Mouse (Mus musculus): ENCODE data around the gene Susd4. TPM values are rescaled to one million over a fixed set of nuclear protein-coding genes. Genes with fewer than 3 reads are reported as not detected.

Susd4 gene
- polyA plus RNA-seq, 1 experiment from 2014 or later = 30.0 TPM

GRCm38 (mm10) chr1:182797048-182797447 lies 33.4 kb downstream of the Susd4 start:
- Histone ChIP-seq H3K9me3 (ENCODE audit: control insufficient read depth, low read length) (no peaks in the 10 kb centered on the region), H3K36me3 (ENCODE audit: control insufficient read depth, insufficient read depth, low read length) (no peaks in the 10 kb centered on the region), H3K4me1 (ENCODE audit: control insufficient read depth, insufficient read depth, low read length) (no peaks in the 10 kb centered on the region), H3K9ac (ENCODE audit: low read length) (no peak overlapping the region), H3K27me3 (ENCODE audit: control insufficient read depth, insufficient read depth, low read length) (no peaks in the 10 kb centered on the region), H3K27ac (ENCODE audit: low read depth, low read length) (no peak overlapping the region), H3K4me3 (ENCODE audit: low read depth, low read length) (no peak overlapping the region), H3K4me2 (ENCODE audit: low read depth) (no peak overlapping the region)
- ATAC-seq (ENCODE audit: insufficient read depth, low FRiP score, low TSS enrichment) (no peak), DNase-seq (ENCODE audit: low spot score) (peak; percentile 41)
- 49% methylated on average over 14 of the region's 14 CpGs for WGBS

- Histone ChIP-seq H3K4me3 (ENCODE audit: low read depth, low read length) (no peak overlapping the region), H3K27ac (ENCODE audit: low read depth, low read length) (no peak overlapping the region), H3K4me1 (ENCODE audit: control insufficient read depth, insufficient read depth, low read length) (no peaks in the 10 kb centered on the region), H3K36me3 (ENCODE audit: control insufficient read depth, insufficient read depth, low read length) (no peaks in the 10 kb centered on the region), H3K9me3 (ENCODE audit: control insufficient read depth, low read length) (no peaks in the 10 kb centered on the region), H3K27me3 (ENCODE audit: control insufficient read depth, insufficient read depth, low read length) (no peaks in the 10 kb centered on the region), H3K9ac (ENCODE audit: low read length) (no peak overlapping the region), H3K4me2 (ENCODE audit: low read depth) (no peak overlapping the region)
- no peak for DNase-seq (ENCODE audit: low spot score)
- WGBS = 88% methylated on average over 2 of the region's 2 CpGs
- ATAC-seq (ENCODE audit: insufficient read depth, low FRiP score, low TSS enrichment) = no peak
Observed at GRCm38 (mm10) chr1:182801590-182801989, 37.9 kb downstream of the Susd4 start.

GRCm38 (mm10) chr1:182802891-182803290 lies 39.2 kb downstream of the Susd4 start:
- no peak overlapping the region for H3K9ac ChIP-seq (ENCODE audit: low read length)
- no peaks in the 10 kb centered on the region for H3K27me3 ChIP-seq (ENCODE audit: control insufficient read depth, insufficient read depth, low read length)
- DNase-seq (ENCODE audit: low spot score) = no peak
- H3K4me1 ChIP-seq (ENCODE audit: control insufficient read depth, insufficient read depth, low read length) = no peaks in the 10 kb centered on the region
- H3K36me3 ChIP-seq (ENCODE audit: control insufficient read depth, insufficient read depth, low read length) = no peaks in the 10 kb centered on the region
- ATAC-seq (ENCODE audit: insufficient read depth, low FRiP score, low TSS enrichment) = no peak
- H3K27ac ChIP-seq (ENCODE audit: low read depth, low read length) = no peak overlapping the region
- no peak overlapping the region for H3K4me2 ChIP-seq (ENCODE audit: low read depth)
- H3K4me3 ChIP-seq (ENCODE audit: low read depth, low read length) = no peak overlapping the region
- H3K9me3 ChIP-seq (ENCODE audit: control insufficient read depth, low read length) = no peaks in the 10 kb centered on the region
- 78% methylated on average over 15 of the region's 15 CpGs for WGBS

DNA sequence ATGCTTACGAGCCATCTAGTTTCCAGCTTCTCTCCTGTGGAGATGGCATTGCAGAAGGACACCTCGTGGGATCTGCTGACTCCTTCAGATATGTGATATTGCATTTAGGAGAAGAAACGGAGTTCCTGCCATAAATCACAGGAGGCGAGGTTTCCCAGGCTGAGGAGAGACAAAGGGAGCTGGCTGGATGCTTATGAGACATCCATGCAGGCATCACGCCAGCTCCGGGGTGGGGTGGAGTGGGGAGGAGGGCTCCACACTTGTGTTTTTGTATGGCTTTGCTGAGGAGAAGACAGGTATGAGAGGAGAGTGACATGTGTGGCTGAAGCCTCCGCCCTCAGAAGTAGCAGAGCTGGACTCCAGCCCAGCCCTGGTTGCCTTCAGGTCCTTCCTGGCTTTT lies 50.3 kb downstream of the Susd4 start:
- 71% methylated on average over 7 of the region's 7 CpGs for WGBS
- no peak for DNase-seq (ENCODE audit: low spot score)
- no peaks in the 10 kb centered on the region for H3K9me3 ChIP-seq (ENCODE audit: control insufficient read depth, low read length)

DNA sequence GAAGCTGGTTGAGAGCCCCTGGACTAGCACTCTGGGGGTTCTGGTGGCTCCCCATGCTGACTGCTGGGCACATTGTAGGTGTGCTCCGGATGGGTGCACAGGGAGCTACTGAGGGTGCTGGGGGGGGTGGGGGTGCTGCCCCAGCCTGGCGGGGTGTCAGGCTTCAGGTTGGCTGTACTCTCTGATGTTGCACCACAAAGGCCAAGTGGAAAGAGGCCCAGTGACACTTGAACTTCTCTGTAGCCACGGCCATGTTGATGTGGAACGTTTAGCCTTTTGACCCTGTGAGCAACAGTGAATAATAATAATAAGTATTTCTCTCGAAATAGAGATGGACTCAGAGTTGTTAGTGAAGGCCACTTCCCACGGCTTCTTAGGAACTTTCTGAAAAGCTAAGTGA lies 50.9 kb downstream of the Susd4 start:
- no peak for ATAC-seq (ENCODE audit: insufficient read depth, low FRiP score, low TSS enrichment)
- Histone ChIP-seq H3K27ac (ENCODE audit: low read depth, low read length) (no peak overlapping the region), H3K4me2 (ENCODE audit: low read depth) (no peak overlapping the region), H3K36me3 (ENCODE audit: control insufficient read depth, insufficient read depth, low read length) (no peaks in the 10 kb centered on the region), H3K9me3 (ENCODE audit: control insufficient read depth, low read length) (no peaks in the 10 kb centered on the region), H3K27me3 (ENCODE audit: control insufficient read depth, insufficient read depth, low read length) (no peaks in the 10 kb centered on the region), H3K4me3 (ENCODE audit: low read depth, low read length) (no peak overlapping the region), H3K4me1 (ENCODE audit: control insufficient read depth, insufficient read depth, low read length) (peaks cover 8% of the 10 kb centered on the region), H3K9ac (ENCODE audit: low read length) (no peak overlapping the region)
- DNase-seq (ENCODE audit: low spot score) = no peak
- 91% methylated on average over 6 of the region's 6 CpGs for WGBS

More for the DNA sequence above, 50.3 kb downstream of the Susd4 start:
- no peak overlapping the region for H3K9ac ChIP-seq (ENCODE audit: low read length)
- H3K36me3 ChIP-seq (ENCODE audit: control insufficient read depth, insufficient read depth, low read length) = no peaks in the 10 kb centered on the region
- ATAC-seq (ENCODE audit: insufficient read depth, low FRiP score, low TSS enrichment) = no peak
- H3K4me1 ChIP-seq (ENCODE audit: control insufficient read depth, insufficient read depth, low read length) = peaks cover 4% of the 10 kb centered on the region
- H3K4me3 ChIP-seq (ENCODE audit: low read depth, low read length) = no peak overlapping the region
- no peak overlapping the region for H3K4me2 ChIP-seq (ENCODE audit: low read depth)
- no peak overlapping the region for H3K27ac ChIP-seq (ENCODE audit: low read depth, low read length)
- H3K27me3 ChIP-seq (ENCODE audit: control insufficient read depth, insufficient read depth, low read length) = no peaks in the 10 kb centered on the region

DNA sequence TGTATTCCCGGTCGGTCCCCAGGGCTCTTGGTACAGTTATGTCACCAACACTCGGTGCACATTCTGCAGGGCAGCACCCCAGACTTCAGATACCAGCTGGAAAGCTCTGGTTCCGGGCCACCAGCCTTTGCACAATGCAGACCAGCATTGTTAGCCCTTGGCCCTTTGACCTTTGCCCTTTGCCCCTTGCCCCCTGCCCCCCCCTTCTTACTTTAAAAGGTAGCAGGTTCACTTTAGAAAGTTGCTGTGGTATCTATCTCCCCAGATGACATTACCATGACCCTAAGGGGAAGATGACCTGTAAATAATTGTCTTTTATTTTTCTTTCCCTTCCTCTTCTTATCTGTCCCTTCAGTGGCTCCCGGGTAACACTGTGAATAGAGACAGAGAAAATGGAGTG lies 53.4 kb downstream of the Susd4 start:
- no peaks in the 10 kb centered on the region for H3K9me3 ChIP-seq (ENCODE audit: control insufficient read depth, low read length)
- H3K36me3 ChIP-seq (ENCODE audit: control insufficient read depth, insufficient read depth, low read length) = no peaks in the 10 kb centered on the region
- WGBS = 45% methylated on average over 5 of the region's 5 CpGs
- ATAC-seq (ENCODE audit: insufficient read depth, low FRiP score, low TSS enrichment) = no peak
- H3K27ac ChIP-seq (ENCODE audit: low read depth, low read length) = no peak overlapping the region
- H3K4me1 ChIP-seq (ENCODE audit: control insufficient read depth, insufficient read depth, low read length) = peaks cover 8% of the 10 kb centered on the region
- no peaks in the 10 kb centered on the region for H3K27me3 ChIP-seq (ENCODE audit: control insufficient read depth, insufficient read depth, low read length)
- no peak overlapping the region for H3K9ac ChIP-seq (ENCODE audit: low read length)
- no peak for DNase-seq (ENCODE audit: low spot score)
- H3K4me2 ChIP-seq (ENCODE audit: low read depth) = no peak overlapping the region
- no peak overlapping the region for H3K4me3 ChIP-seq (ENCODE audit: low read depth, low read length)

DNA sequence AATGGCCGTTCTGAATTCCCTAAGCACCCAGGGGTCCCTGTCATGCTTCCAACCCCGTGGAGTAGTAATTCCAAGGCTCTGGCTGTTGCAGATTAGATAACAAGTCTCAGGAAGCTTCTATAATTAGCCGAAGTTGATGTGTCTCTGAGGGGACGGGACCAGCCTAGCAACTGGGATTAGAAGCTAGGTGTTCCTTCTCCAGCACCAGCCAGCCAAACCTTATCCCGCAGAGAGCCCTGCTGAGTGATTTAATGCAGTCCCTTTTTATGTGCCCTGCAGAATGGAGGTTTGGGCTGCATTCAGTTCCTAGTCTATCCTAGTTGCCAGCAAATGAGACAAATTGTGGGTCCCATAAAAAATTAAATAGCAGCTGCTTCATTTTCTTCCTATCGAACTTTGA lies 54.0 kb downstream of the Susd4 start:
- no peaks in the 10 kb centered on the region for H3K36me3 ChIP-seq (ENCODE audit: control insufficient read depth, insufficient read depth, low read length)
- H3K4me3 ChIP-seq (ENCODE audit: low read depth, low read length) = no peak overlapping the region
- no peak overlapping the region for H3K27ac ChIP-seq (ENCODE audit: low read depth, low read length)
- no peaks in the 10 kb centered on the region for H3K9me3 ChIP-seq (ENCODE audit: control insufficient read depth, low read length)
- no peaks in the 10 kb centered on the region for H3K27me3 ChIP-seq (ENCODE audit: control insufficient read depth, insufficient read depth, low read length)
- WGBS = 22% methylated on average over 6 of the region's 6 CpGs
- no peak overlapping the region for H3K4me2 ChIP-seq (ENCODE audit: low read depth)
- no peak for ATAC-seq (ENCODE audit: insufficient read depth, low FRiP score, low TSS enrichment)
- no peak for DNase-seq (ENCODE audit: low spot score)
- H3K9ac ChIP-seq (ENCODE audit: low read length) = no peak overlapping the region
- peaks cover 8% of the 10 kb centered on the region for H3K4me1 ChIP-seq (ENCODE audit: control insufficient read depth, insufficient read depth, low read length)

DNA sequence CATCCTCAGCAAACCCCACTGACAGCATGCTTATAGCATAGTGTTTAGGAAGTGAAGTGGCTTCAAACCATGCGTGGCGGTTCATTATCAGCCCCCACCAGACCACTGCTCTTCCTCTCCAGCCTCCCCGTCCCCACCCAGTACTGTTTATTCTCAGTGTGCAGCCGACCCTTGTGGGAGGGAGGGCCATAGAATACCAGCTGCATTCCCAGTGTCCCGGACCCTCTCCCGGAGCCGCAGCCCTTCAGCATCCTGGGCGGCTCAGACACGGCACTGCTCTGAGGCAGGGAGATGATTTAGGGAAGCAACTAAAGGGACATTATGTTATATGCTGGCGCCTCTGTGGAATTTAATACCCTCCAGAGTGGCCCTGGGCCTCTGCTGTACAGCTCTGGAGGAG lies 55.3 kb downstream of the Susd4 start:
- peak; percentile 60; the same call in 1 of the 2 replicates for ATAC-seq (ENCODE audit: insufficient read depth, low FRiP score, low TSS enrichment)
- DNase-seq (ENCODE audit: low spot score) = no peak
- no peaks in the 10 kb centered on the region for H3K36me3 ChIP-seq (ENCODE audit: control insufficient read depth, insufficient read depth, low read length)
- H3K9ac ChIP-seq (ENCODE audit: low read length) = 0 out of 2 replicates have a peak overlapping the region, but pooled peaks have one; percentile 14
- no peak overlapping the region for H3K4me3 ChIP-seq (ENCODE audit: low read depth, low read length)
- 17% methylated on average over 10 of the region's 10 CpGs for WGBS
- H3K4me1 ChIP-seq (ENCODE audit: control insufficient read depth, insufficient read depth, low read length) = peaks cover 13% of the 10 kb centered on the region
- 0 out of 2 replicates have a peak overlapping the region, but pooled peaks have one; percentile 9 for H3K4me2 ChIP-seq (ENCODE audit: low read depth)
- no peaks in the 10 kb centered on the region for H3K9me3 ChIP-seq (ENCODE audit: control insufficient read depth, low read length)
- no peaks in the 10 kb centered on the region for H3K27me3 ChIP-seq (ENCODE audit: control insufficient read depth, insufficient read depth, low read length)
- peak overlapping the region; percentile 67 for H3K27ac ChIP-seq (ENCODE audit: low read depth, low read length)

GRCm38 (mm10) chr1:182822729-182823128 lies 59.1 kb downstream of the Susd4 start:
- H3K9me3 ChIP-seq (ENCODE audit: control insufficient read depth, low read length) = no peaks in the 10 kb centered on the region
- H3K4me1 ChIP-seq (ENCODE audit: control insufficient read depth, insufficient read depth, low read length) = peaks cover 14% of the 10 kb centered on the region
- no peaks in the 10 kb centered on the region for H3K36me3 ChIP-seq (ENCODE audit: control insufficient read depth, insufficient read depth, low read length)
- 82% methylated on average over 10 of the region's 10 CpGs for WGBS
- 0 out of 2 replicates have a peak overlapping the region, but pooled peaks have one; percentile 15 for H3K27ac ChIP-seq (ENCODE audit: low read depth, low read length)
- H3K27me3 ChIP-seq (ENCODE audit: control insufficient read depth, insufficient read depth, low read length) = no peaks in the 10 kb centered on the region
- H3K4me2 ChIP-seq (ENCODE audit: low read depth) = no peak overlapping the region
- no peak overlapping the region for H3K4me3 ChIP-seq (ENCODE audit: low read depth, low read length)
- DNase-seq (ENCODE audit: low spot score) (no peak), ATAC-seq (ENCODE audit: insufficient read depth, low FRiP score, low TSS enrichment) (no peak)
- no peak overlapping the region for H3K9ac ChIP-seq (ENCODE audit: low read length)

Data from neural tube, embryonic 11.5 days (tissue).